Mouse (Mus musculus) kidney, postnatal 0 days (tissue): ENCODE results near the gene Rpl3. TPM values are rescaled to one million over a fixed set of nuclear protein-coding genes. Genes with fewer than 3 reads are reported as not detected.

Source experiments
- ATAC-seq: fragments of 200-750 bp; cut with Nextera tagmentation; replicated peaks from 2 replicates; pipeline ENCODE4 v1.8.0; 2017; ENCODE audit warnings: low read depth, moderate number of reproducible peaks, moderate TSS enrichment, moderate library complexity; ENCODE audit not compliant: low FRiP score
- DNase-seq: peaks from one replicate; pipeline ENCODE4 v3.0.0-alpha.2; 2016; ENCODE audit warnings: low spot score
- H3K27ac ChIP-seq: fragments of 300-500 bp; sonication (generic); 2 replicates; pipeline ENCODE4 v1.5.1; 2014; ENCODE audit warnings: mild to moderate bottlenecking
- H3K27me3 ChIP-seq: fragments of 300-500 bp; sonication (generic); 2 replicates; pipeline ENCODE4 v1.6.1; 2014; ENCODE audit warnings: low read length, mixed read lengths; ENCODE audit not compliant: insufficient read depth
- H3K36me3 ChIP-seq: fragments of 300-500 bp; sonication (generic); 2 replicates; pipeline ENCODE4 v1.6.1; 2014; ENCODE audit warnings: low read length, mixed read lengths; ENCODE audit not compliant: insufficient read depth
- H3K4me1 ChIP-seq: fragments of 300-500 bp; sonication (generic); replicated peaks from 2 replicates; pipeline ENCODE4 v1.6.1; 2014; ENCODE audit warnings: antibody characterized with exemption, low read length, mixed read lengths; ENCODE audit not compliant: insufficient read depth
- H3K4me2 ChIP-seq: fragments of 300-500 bp; sonication (generic); 2 replicates; pipeline ENCODE4 v1.6.1; 2014; ENCODE audit warnings: mild to moderate bottlenecking, low read length, moderate library complexity, mixed read lengths
- H3K4me3 ChIP-seq: fragments of 300-500 bp; sonication (generic); replicated peaks from 2 replicates; pipeline ENCODE4 v1.5.1; 2014; ENCODE audit warnings: low read depth, low read length
- H3K9ac ChIP-seq: fragments of 300-500 bp; sonication (generic); 2 replicates; pipeline ENCODE4 v1.6.1; 2014; ENCODE audit warnings: low read depth, low read length
- H3K9me3 ChIP-seq: fragments of 300-500 bp; sonication (generic); replicated peaks from 2 replicates; pipeline ENCODE4 v1.6.1; 2016; ENCODE audit warnings: low read length, inconsistent platforms, mixed read lengths
- CTCF ChIP-seq: IDR thresholded peaks from 2 replicates; pipeline ENCODE4 v1.5.1; 2016; ENCODE audit warnings: antibody characterized with exemption, low read depth, mild to moderate bottlenecking, moderate library complexity
- WGBS: fragments of 180-500 bp; shearing (Covaris S2); extraction: QIAGEN DNeasy Blood & Tissue Kit; methylation state at CpG from one replicate; pipeline ENCODE4 v1.1.7; 2014; 5-methylcytosine and 5-hydroxymethylcytosine counted together
- polyA plus RNA-seq: library from polyadenylated mRNA; unstranded; fragments of >200 nt; fragmentation: Nextera tagmentation; extraction: Ambion mirVana; gene quantifications from 2 replicates; pipeline ENCODE4 v1.2.1, GENCODE M21; 2015

The Rpl3 gene
- polyA plus RNA-seq, 1 experiment from 2014 or later, result 975 TPM

DNA sequence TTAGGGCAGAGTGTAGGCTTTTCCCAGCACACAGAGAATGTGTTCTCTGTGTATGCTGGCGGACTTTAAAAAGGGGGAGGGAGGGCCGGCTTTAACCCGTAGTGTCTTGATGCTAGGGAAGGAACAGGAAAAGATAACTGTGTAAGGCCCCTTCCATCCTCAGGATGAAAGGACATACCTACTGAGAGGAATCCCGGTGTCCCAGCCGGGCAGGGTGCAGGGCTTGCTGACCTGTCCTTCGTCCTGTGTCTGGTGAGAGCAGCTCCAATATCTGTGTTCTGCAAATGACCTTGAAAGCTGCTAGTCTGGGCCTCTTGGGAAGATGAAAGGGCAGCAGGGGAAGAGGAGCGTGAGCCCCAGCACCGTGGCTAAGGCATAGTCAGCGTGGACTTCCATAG lies 42.8 kb upstream of the Rpl3 start:
- no peak for ATAC-seq
- no peaks in the 10 kb centered on the region for H3K36me3 ChIP-seq
- TF ChIP-seq CTCF, result no peak
- peak overlapping the region; percentile 78 for H3K4me3 ChIP-seq
- peak overlapping the region; percentile 98 for H3K27ac ChIP-seq
- H3K27me3 ChIP-seq, result no peaks in the 10 kb centered on the region
- WGBS, result 50% methylated on average over 9 of the region's 9 CpGs
- H3K4me2 ChIP-seq, result peak overlapping the region; percentile 66
- no peak for DNase-seq
- H3K9ac ChIP-seq, result peak overlapping the region; percentile 85
- H3K9me3 ChIP-seq, result no peaks in the 10 kb centered on the region
- H3K4me1 ChIP-seq, result peaks cover 13% of the 10 kb centered on the region

DNA sequence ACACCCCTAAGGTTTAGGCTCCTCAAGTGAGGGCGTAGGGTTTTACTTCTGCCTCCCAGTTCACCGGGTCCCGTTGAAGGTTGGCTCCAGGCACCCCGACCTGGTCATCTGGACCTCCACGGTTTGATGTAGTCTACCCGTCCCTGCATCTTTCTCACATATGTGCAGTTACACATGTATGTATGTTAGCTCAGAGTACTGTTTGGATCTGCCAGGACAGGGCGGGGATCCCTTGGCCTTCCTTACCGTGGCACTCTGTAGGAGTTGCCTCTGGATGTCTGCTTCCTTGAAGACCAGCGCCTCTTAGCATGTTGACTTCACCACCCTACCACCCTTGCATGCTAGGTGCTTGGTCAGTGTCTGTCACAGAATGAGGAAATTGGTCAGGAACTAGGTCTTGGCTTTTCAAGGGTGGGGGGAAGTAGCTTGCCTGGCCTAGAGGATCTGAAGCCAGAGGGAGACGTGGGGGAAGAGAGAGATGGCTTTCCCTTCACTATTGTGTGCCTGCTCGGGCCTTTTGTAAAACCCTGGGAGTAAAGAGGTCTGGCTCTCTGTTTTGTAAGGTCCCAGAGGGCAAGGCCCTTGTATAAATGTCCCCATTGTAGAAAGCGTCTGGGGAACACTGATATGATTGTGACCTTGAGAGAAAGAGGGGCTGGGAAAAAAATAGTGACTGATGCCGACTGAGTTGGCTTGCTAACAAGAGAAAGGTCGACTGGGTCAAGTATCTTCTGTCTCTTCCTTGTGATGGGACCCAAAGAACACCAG lies 42.2 kb upstream of the Rpl3 start:
- Histone ChIP-seq H3K9ac (peak overlapping the region; percentile 85), H3K27ac (peak overlapping the region; percentile 98), H3K4me1 (peaks cover 13% of the 10 kb centered on the region), H3K36me3 (no peaks in the 10 kb centered on the region), H3K9me3 (no peaks in the 10 kb centered on the region), H3K4me2 (peak overlapping the region; percentile 66), H3K27me3 (no peaks in the 10 kb centered on the region), H3K4me3 (peak overlapping the region; percentile 78)
- no peak for TF ChIP-seq CTCF
- WGBS, result 8% methylated on average over 14 of the region's 14 CpGs
- ATAC-seq, result no peak
- DNase-seq, result peak; percentile 33

DNA sequence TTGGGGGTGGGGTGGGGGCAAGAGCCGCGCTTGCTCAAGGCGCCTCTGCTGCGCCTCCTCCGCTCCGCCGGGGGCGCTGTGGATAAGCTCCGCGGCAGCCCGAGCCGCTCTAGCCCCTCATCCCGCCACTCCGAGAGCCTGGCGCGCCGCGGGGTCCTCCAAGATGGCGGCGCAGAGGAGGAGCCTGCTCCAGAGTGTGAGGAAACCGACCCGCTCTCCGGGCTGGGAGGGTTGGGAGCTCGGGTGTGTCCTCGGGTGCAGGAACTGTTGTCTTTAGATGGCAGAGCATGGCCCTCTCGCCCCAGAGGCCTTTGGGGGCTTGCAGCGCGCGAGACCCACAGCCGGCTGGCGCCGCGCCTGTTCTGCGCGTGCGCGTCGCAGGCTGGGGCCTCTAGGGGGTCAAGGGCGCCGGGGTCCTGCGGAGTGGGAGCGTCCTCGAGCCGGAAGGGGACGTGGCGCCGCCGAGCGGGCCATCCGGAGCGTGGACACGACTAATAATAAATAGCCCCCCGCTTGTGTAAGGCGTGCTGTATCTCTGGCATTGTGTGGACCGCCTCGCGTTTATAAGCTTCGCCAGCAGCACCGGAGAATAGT lies 41.4 kb upstream of the Rpl3 start, which contains the start of gene Tab1:
Tab1 (plus strand) TSS at position 135 of the 594 bp plus-strand sequence.
- H3K4me3 ChIP-seq, result peak within 1 kb of the TSS; percentile 78
- ATAC-seq (peak; percentile 96), DNase-seq (peak; percentile 96)
- TF ChIP-seq CTCF, result peak; percentile 78
- no peaks in the 10 kb centered on the region for H3K9me3 ChIP-seq
- H3K9ac ChIP-seq, result peak within 1 kb of the TSS; percentile 85
- no peaks in the 10 kb centered on the region for H3K27me3 ChIP-seq
- H3K4me1 ChIP-seq, result peaks cover 8% of the 10 kb centered on the region
- no peaks in the 10 kb centered on the region for H3K36me3 ChIP-seq
- peak within 1 kb of the TSS; percentile 66 for H3K4me2 ChIP-seq
- under 1% methylated on average over 59 of the region's 59 CpGs for WGBS
- peak within 1 kb of the TSS; percentile 98 for H3K27ac ChIP-seq

DNA sequence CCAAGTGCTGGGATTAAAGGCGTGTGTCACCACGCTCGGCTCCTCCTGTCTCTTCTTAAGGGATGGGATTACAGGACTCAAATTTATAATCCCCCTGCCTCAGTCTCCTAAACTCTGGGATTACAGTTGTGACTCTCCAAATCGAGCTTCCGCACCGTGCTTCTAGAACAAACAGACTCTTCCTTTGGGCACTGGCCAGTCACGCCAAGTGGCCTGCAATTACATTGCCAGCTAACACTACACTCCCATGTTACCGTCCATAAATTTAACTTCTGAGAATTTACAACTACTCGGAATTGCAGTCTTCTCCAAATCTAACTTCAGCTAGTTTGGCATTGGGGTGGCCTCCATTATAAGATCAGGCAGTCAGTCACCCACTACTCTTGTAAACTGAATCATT lies 40.8 kb upstream of the Rpl3 start:
- peak overlapping the region; percentile 66 for H3K4me2 ChIP-seq
- H3K9ac ChIP-seq, result peak overlapping the region; percentile 85; the same call in 1 of the 2 replicates
- ATAC-seq (no peak), DNase-seq (peak; percentile 40)
- WGBS, result 62% methylated on average over 9 of the region's 9 CpGs
- no peak for TF ChIP-seq CTCF
- no peaks in the 10 kb centered on the region for H3K36me3 ChIP-seq
- no peaks in the 10 kb centered on the region for H3K27me3 ChIP-seq
- H3K4me3 ChIP-seq, result peak overlapping the region; percentile 78
- H3K4me1 ChIP-seq, result peaks cover 8% of the 10 kb centered on the region
- H3K9me3 ChIP-seq, result no peaks in the 10 kb centered on the region
- H3K27ac ChIP-seq, result peak overlapping the region; percentile 98; the same call in 1 of the 2 replicates

DNA sequence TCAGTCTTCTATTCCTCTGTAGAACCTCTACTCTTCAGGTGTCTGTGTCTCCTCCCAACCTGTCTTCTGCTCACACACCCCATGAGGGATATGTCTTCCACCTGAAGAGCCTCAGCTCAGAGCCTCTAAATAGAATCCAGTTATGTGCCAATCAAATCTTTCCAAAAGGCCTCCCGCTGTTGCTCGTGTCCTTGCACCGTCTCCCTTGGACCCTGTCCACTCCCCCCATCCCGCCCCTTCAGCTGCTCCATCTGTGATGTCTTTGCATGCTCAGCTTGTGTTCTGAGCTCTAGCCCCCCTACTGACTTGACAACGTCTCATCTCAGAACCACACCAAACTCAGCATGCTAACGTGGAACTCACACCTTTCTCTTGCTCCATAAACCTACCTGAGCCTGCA lies 39.8 kb upstream of the Rpl3 start:
- no peak for ATAC-seq
- no peaks in the 10 kb centered on the region for H3K36me3 ChIP-seq
- no peak overlapping the region for H3K27ac ChIP-seq
- H3K4me3 ChIP-seq, result no peak overlapping the region
- TF ChIP-seq CTCF, result no peak
- no peak overlapping the region for H3K4me2 ChIP-seq
- H3K27me3 ChIP-seq, result no peaks in the 10 kb centered on the region
- no peak overlapping the region for H3K9ac ChIP-seq
- H3K4me1 ChIP-seq, result peaks cover 8% of the 10 kb centered on the region
- H3K9me3 ChIP-seq, result no peaks in the 10 kb centered on the region
- DNase-seq, result no peak
- WGBS, result 78% methylated on average over 6 of the region's 6 CpGs

DNA sequence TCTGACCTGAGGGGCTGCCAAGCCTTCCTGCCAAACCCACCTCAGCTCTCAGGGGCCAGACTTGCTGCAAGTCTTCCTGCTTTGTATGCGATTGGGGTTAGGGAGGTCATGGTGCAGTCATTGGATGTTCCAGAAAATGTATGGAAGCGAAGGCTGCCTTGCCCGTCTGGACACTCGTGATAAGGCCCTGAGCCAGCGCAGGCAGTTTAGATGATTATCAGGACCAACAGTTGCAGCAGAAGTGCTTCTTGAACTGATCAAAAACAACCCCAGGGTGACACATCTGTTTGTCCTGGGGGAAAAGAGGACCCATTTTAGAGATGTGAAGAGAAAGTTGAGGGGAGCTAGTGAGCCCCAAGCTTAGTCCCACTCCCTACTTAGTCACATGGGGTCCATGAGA lies 39.0 kb upstream of the Rpl3 start:
- TF ChIP-seq CTCF, result no peak
- WGBS, result 77% methylated on average over 5 of the region's 5 CpGs
- ATAC-seq, result no peak

More for the DNA sequence above, 39.0 kb upstream of the Rpl3 start:
- Histone ChIP-seq H3K27me3 (no peaks in the 10 kb centered on the region), H3K36me3 (no peaks in the 10 kb centered on the region), H3K9ac (no peak overlapping the region), H3K4me2 (no peak overlapping the region), H3K4me1 (peaks cover 8% of the 10 kb centered on the region), H3K9me3 (no peaks in the 10 kb centered on the region), H3K27ac (no peak overlapping the region), H3K4me3 (no peak overlapping the region)
- DNase-seq, result no peak
